Mouse (Mus musculus) fibroblast of lung, adult 2 months (primary cell): ENCODE measurements around the gene Trpd52l3.

Source experiments
- DNase-seq: peaks from one replicate; pipeline ENCODE4 v3.0.0-alpha.2; 2011; ENCODE audit warnings: low read depth

The Trpd52l3 gene

GRCm38 (mm10) chr19:30029894-30030635 lies 26.5 kb downstream of the Trpd52l3 start, which contains the start of gene Uhrf2:
TSS of gene Uhrf2 (plus strand) at chr19:30030513.
- peak; percentile 83 for DNase-seq

DNA sequence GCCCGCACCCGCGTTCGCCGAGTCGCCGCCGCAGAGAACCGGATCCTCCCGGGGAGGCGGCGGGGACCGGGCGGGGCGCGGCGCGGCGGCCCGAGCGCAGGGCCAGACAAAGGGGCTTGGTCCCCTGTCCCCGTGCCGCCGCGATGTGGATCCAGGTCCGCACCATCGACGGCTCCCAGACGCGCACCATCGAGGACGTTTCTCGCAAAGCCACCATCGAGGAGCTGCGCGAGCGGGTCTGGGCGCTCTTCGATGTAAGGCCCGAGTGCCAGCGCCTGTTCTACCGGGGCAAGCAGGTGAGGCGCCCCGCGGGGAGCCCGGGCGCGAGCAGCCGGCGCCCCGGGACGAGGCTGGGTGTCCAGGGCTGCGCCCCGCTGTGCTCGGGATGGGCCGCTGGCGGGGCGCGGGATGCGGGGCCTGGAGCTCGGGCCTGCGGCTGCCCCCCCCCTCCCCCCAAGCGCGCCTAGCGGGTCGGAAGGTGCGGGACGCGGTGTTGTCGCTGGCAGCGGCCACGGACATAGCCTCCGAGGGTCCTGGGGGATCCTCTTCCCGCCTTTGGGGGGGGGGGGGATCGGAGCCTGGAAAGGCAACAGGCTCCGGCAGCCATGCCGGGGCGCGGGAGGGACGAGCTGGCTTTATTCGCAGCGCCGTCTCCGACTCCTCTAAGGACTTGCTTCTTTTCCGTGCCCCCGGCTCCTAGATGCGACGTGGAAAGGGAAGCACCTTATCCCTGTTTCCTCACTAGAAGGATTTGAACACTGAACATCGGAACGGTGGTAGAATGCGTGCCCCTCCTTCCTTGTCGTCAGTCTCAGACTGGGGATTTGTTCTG lies 27.3 kb downstream of the Trpd52l3 start:
- no peak for DNase-seq

DNA sequence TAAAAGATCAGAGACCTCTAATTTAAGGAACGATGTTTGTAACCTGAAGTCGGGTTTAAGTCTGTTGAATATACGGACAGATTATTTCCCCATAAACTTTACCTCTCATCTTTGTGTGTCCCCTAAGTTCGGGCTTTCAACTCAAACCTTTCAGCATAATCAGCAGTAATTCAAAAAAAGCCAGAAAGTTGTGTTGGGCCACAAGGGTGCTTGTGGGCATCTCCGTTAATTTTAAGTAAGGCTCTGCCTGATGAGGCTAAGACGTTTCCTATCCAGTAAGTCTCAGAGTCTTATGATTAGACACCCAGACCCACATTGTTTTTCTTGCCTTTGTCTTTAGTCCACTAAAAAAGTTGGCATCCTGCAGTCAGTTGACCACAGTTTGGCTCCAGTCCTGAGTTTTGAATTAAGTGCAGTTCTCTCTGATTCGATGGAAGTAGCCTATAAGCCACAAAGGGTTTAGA lies 27.9 kb downstream of the Trpd52l3 start:
- peak; percentile 76 for DNase-seq

DNA sequence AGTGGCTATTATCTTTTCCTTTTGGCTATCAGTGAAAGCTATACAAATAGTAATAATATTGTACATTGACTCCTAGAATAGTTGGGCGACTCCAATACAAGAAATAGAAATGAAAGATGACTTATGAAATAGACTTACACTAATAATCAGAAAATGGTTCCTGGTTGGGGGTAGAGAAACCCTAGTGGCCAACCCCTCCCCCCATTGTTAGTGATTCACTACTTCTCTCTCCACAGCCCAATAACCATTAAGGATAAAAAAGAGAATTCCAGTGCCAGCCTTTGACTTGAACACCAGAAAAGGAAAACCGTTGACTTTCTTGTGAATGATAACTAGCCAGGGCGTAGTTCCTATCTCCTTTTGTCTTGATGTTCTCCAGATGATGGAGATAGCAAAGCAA lies 28.6 kb downstream of the Trpd52l3 start:
- peak; percentile 7 for DNase-seq

DNA sequence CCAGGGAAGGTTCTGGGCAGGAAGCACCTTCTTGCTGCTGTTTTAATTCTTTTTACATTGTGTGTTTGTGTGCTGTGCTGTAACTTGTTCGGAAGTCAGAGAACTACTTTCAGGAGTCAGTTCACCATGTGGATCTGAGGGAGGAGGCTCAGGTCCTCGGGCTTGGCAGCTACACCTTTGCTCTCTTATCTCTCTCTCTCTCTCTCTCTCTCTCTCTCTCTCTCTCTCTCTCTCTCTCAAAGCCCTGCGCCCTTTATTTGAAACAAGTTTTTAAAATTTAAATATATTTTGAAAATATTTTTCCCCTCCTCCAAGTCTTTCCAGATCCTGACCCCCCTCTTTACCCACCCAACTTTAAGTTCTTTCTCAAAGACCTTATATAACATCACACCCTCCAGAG lies 31.8 kb downstream of the Trpd52l3 start:
- no peak for DNase-seq

DNA sequence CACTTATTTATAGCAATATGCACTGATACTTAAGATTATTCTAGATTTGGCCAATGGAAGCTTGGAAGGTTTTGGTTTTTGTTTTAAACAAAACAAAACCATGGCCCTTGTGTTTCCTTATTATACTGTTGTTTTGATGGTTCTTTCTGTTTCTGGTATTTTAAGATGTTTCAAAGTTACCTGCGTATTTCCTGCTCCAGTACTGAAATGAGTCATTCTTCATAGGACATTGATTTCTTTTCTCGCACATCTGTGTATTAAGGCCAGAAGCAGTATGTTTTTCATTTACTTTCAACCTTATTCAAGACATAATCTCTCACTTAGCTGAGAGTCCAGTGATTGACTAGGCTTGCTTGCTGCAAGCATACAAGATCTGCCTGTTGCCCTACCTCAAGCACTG lies 40.1 kb downstream of the Trpd52l3 start:
- DNase-seq, result no peak

GRCm38 (mm10) chr19:30044630-30045029 lies 41.0 kb downstream of the Trpd52l3 start:
- DNase-seq, result no peak

DNA sequence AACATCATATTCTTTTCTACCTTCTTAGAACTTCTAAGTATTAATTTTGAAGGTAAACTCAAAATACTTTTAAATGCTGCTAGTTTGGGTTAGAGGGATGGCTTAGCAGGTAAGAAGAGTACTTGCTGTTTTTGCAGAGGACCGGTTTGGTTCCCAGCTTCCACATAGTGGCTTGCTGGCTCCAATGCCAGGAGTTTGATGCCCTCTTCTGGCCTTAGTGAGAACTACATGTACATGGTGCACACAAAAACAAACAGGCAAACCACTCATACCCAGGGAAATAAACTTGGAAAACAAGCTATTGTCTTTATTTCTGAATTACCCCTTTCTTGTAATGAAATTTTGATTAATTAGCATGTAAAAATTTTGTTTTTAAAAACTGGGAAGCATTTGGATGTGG lies 42.3 kb downstream of the Trpd52l3 start:
- no peak for DNase-seq

DNA sequence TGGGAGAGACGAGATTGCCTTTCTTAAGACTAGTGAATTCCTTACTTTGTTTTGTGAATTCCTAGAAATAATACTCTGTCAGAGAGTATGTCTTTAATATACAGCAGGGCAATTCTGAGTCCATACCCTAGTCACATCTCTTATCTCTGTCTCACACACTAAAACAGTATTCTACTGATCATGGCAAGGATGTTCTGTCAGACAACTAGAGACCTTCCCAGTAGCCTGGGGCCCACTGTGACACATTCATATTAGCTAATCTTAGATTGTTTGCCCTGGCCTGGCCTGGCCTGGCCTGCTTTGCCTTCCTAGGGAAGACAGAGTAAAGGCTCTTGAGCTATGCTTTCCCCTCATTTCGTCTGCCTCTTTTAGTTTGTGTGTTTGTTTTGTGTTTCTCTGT lies 47.0 kb downstream of the Trpd52l3 start:
- DNase-seq, result no peak

GRCm38 (mm10) chr19:30051479-30051878 lies 47.9 kb downstream of the Trpd52l3 start:
- no peak for DNase-seq

DNA sequence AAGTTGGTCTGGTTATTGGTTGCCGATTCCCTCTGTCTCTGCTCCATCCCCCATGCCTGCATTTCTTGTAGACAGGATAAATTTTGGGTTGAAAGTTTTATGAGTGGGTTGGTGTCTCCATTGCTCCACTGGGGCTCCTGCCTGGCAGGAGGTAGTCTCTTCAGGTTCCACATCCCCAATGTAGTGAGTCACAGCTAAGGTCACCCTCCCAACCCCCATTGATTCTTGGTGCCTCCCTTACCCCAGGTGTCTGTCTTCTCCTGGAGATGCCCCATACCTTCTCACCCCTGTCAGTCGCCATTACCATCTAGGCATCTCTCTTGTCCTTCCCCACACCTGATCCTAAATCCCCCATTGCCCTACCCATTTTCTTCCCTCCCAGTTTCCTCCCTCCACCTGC lies 50.6 kb downstream of the Trpd52l3 start:
- DNase-seq, result no peak
